Mouse (Mus musculus): ENCODE data around the gene Celsr1. TPM values are rescaled to one million over a fixed set of nuclear protein-coding genes. Genes with fewer than 3 reads are reported as not detected.

Gene Celsr1
- polyA plus RNA-seq, 1 experiment from 2014 or later: 2.2 TPM

DNA sequence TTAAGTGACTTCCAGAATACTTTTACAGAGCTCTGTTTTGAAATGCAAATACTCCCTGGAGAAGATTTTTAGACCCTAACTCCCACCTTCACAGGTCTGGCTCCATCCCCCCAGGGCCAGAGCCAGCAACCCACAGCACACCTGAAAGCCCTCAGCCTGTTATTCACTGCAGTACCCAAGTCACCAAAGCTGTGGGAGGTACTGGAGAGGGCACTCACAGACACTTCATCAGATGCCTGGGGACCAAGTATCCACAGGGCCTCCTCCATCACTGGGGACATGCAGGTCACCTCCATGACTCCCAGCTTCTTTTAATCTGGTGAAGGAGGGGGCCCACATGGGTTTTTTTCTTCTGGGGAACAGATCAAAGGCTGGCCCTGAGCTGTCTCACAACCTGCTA is 40.2 kb downstream of the Celsr1 start:
- Histone ChIP-seq H3K4me3 (ENCODE audit: low read depth, low read length) (no peak overlapping the region), H3K9me3 (ENCODE audit: control insufficient read depth, low read length) (no peaks in the 10 kb centered on the region), H3K4me2 (ENCODE audit: low read length) (no peak overlapping the region), H3K36me3 (ENCODE audit: control insufficient read depth, insufficient read depth, low read length) (no peaks in the 10 kb centered on the region), H3K27me3 (replicated peaks; ENCODE audit: control insufficient read depth, insufficient read depth, low read length) (no peaks in the 10 kb centered on the region), H3K27ac (ENCODE audit: low read depth) (no peak overlapping the region), H3K9ac (ENCODE audit: low read length) (no peak overlapping the region), H3K4me1 (replicated peaks; ENCODE audit: control insufficient read depth, insufficient read depth, low read length) (peaks cover 2% of the 10 kb centered on the region; the same call in 1 of the 2 replicates)
- ATAC-seq (replicated peaks; ENCODE audit: low FRiP score, low TSS enrichment, low read depth) (no peak), DNase-seq (ENCODE audit: low spot score) (no peak)

DNA sequence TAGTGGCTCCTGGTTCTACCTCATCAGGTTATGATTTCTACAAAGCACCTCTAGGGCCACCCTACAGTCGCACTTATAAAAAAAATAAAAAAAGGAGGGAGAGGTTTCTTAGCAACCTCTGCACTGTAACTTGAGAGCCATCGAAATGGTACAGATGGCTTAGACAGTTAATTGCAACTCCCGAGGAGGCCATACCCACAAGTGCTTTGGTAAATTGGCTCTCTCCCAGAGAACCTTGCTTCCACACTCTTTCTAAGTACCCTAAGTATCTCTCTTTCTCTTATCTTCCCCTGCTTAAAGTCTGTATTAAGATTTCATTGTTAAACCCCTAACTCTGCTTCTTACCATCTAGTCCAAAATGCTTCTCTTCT is 41.5 kb downstream of the Celsr1 start:
- ATAC-seq (replicated peaks; ENCODE audit: low FRiP score, low TSS enrichment, low read depth): no peak
- Histone ChIP-seq H3K4me2 (ENCODE audit: low read length) (no peak overlapping the region), H3K4me1 (replicated peaks; ENCODE audit: control insufficient read depth, insufficient read depth, low read length) (peaks cover 2% of the 10 kb centered on the region; the same call in 1 of the 2 replicates), H3K9me3 (ENCODE audit: control insufficient read depth, low read length) (no peaks in the 10 kb centered on the region), H3K9ac (ENCODE audit: low read length) (no peak overlapping the region), H3K4me3 (ENCODE audit: low read depth, low read length) (no peak overlapping the region), H3K27me3 (replicated peaks; ENCODE audit: control insufficient read depth, insufficient read depth, low read length) (no peaks in the 10 kb centered on the region), H3K36me3 (ENCODE audit: control insufficient read depth, insufficient read depth, low read length) (no peaks in the 10 kb centered on the region), H3K27ac (ENCODE audit: low read depth) (no peak overlapping the region)
- 29% methylated on average over 3 of the region's 3 CpGs for WGBS
- DNase-seq (ENCODE audit: low spot score): no peak

DNA sequence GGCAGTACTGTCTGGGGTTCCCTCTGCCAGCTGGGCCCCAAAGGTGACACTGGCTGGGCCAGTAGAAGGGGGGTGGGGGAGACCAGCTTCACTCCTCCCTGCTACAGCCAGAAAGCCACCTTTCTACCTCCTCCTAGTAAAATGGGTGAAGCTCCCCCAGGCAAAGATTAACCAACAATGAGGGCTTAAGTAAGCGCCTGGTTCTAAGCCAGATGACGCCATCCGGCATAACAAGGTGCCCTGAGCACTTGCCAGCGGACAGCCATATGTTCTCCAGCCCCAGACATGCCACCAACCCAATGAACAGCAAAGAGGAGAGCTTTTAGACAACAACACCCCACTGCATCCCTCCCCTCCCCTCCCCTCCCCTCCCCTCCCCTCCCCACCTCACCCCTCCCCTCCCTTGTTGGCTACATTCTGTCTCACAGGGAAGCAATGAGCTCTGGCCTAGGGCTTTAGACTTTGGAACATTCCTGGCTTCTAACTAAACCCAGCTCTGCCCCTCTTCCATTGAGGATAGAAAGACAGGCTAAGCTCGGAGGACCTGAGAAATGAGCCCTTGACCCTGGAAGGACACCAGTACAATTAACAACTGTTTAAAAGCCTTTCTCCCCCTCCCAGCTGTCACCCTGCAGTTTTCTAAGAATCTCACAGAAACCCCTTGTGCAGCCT is 42.0 kb downstream of the Celsr1 start:
- H3K9me3 ChIP-seq (ENCODE audit: control insufficient read depth, low read length): no peaks in the 10 kb centered on the region
- no peaks in the 10 kb centered on the region for H3K27me3 ChIP-seq (replicated peaks; ENCODE audit: control insufficient read depth, insufficient read depth, low read length)
- no peak overlapping the region for H3K9ac ChIP-seq (ENCODE audit: low read length)
- H3K36me3 ChIP-seq (ENCODE audit: control insufficient read depth, insufficient read depth, low read length): no peaks in the 10 kb centered on the region
- DNase-seq (ENCODE audit: low spot score): no peak
- 64% methylated on average over 5 of the region's 5 CpGs for WGBS
- H3K4me3 ChIP-seq (ENCODE audit: low read depth, low read length): no peak overlapping the region
- ATAC-seq (replicated peaks; ENCODE audit: low FRiP score, low TSS enrichment, low read depth): no peak
- peaks cover 2% of the 10 kb centered on the region; the same call in 1 of the 2 replicates for H3K4me1 ChIP-seq (replicated peaks; ENCODE audit: control insufficient read depth, insufficient read depth, low read length)
- no peak overlapping the region for H3K27ac ChIP-seq (ENCODE audit: low read depth)
- H3K4me2 ChIP-seq (ENCODE audit: low read length): no peak overlapping the region

DNA sequence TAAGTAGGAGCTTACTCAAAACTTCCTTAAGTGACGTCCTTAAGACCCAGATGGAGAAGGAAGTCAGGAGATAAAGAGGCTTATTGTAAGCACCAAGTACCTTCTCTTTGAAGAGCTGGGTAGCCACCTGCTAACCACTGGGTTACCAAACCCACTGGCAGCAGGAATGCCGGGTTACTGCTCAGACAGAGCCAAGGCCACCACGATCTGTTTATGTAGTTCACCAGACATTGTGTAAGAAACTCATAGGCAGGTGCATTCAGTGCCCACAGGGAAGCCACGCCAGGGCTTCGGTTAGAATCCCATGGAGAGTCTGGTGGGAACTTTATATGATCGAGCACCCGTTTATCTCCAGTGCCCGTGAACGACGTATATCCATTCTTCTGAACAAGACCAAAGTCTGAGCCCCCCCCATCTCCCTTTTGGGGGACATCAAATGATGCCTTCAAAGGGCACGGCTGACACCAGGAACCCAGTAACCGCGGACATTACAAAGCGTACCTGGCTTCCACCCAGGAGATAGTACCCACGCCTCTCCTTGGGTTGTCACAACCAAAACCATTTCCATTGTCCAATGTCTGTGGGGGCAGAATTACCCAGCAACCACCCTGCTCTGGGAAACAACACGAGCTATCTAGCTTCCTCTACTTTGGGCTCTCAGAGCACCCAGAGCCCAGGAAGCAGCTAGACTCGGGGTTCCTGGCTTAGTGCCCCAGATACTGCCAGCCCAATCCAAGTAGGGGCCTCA is 42.7 kb downstream of the Celsr1 start:
- no peaks in the 10 kb centered on the region for H3K9me3 ChIP-seq (ENCODE audit: control insufficient read depth, low read length)
- no peaks in the 10 kb centered on the region for H3K36me3 ChIP-seq (ENCODE audit: control insufficient read depth, insufficient read depth, low read length)
- H3K9ac ChIP-seq (ENCODE audit: low read length): no peak overlapping the region
- H3K4me3 ChIP-seq (ENCODE audit: low read depth, low read length): no peak overlapping the region
- no peak overlapping the region for H3K4me2 ChIP-seq (ENCODE audit: low read length)
- no peak for ATAC-seq (replicated peaks; ENCODE audit: low FRiP score, low TSS enrichment, low read depth)
- H3K27ac ChIP-seq (ENCODE audit: low read depth): no peak overlapping the region
- H3K27me3 ChIP-seq (replicated peaks; ENCODE audit: control insufficient read depth, insufficient read depth, low read length): no peaks in the 10 kb centered on the region
- H3K4me1 ChIP-seq (replicated peaks; ENCODE audit: control insufficient read depth, insufficient read depth, low read length): peaks cover 2% of the 10 kb centered on the region; the same call in 1 of the 2 replicates
- WGBS: 92% methylated on average over 17 of the region's 17 CpGs
- DNase-seq (ENCODE audit: low spot score): no peak

DNA sequence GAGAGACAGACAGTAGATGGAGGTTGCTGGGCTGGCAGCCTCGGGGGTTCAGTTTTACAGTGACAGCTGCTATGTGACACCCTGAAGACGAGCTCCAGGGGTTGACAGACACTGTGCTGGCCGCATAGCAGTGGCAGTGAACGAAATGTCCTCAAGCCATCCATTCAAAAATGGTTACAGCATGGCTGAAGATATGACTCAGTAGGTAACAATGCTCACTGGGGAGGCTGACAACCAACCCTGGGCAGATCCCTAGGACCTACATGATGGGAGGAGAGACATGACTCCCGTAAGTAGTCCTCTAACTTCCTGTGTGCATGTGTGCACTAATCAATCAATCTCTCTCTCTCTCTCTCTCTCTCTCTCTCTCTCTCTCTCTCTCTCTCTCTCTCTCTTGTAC is 45.7 kb downstream of the Celsr1 start:
- Histone ChIP-seq H3K4me2 (ENCODE audit: low read length) (no peak overlapping the region), H3K36me3 (ENCODE audit: control insufficient read depth, insufficient read depth, low read length) (no peaks in the 10 kb centered on the region), H3K9me3 (ENCODE audit: control insufficient read depth, low read length) (no peaks in the 10 kb centered on the region), H3K9ac (ENCODE audit: low read length) (no peak overlapping the region), H3K4me3 (ENCODE audit: low read depth, low read length) (no peak overlapping the region), H3K27ac (ENCODE audit: low read depth) (no peak overlapping the region), H3K27me3 (replicated peaks; ENCODE audit: control insufficient read depth, insufficient read depth, low read length) (no peaks in the 10 kb centered on the region), H3K4me1 (replicated peaks; ENCODE audit: control insufficient read depth, insufficient read depth, low read length) (no peaks in the 10 kb centered on the region)
- 69% methylated on average over 5 of the region's 5 CpGs for WGBS
- DNase-seq (ENCODE audit: low spot score): no peak
- ATAC-seq (replicated peaks; ENCODE audit: low FRiP score, low TSS enrichment, low read depth): no peak

DNA sequence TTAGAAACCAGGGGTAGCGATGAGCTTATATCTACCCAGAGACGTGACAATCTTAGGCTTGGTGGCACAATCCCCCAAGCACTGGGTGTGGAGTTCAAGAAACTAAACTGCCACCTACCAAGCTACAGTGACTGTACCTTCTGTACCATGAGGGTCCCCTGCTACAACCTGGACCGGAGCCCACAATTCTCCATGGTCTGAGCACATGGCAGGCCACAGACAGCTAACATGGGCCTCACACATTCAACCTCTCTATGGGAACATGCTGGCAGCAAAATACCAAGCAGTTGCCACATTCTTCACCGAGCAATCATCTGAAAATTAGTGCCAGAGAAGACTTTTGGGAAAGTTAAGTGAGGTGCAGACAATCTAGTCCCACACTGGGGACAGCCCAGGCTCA is 47.4 kb downstream of the Celsr1 start:
- WGBS: 94% methylated on average over 4 of the region's 4 CpGs

DNA sequence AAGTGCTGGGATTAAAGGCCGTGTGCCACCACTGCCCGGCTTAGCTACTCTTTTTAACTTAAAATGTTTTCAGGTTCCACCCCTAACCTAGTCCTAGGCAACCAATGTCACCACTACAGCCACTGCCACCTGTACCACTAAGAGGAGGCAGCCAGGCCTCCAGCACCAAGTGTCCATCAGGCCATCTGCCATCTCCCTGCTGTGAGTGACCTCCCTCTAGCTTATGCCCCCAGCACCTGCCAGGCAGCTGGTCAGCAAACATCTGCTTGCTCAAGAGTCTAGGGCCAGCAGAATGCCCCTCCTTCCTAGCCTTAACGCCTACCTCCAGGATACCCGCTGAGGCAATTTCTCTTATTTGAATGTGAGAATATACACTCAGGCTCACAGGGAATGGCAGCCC is 48.0 kb downstream of the Celsr1 start:
- DNase-seq (ENCODE audit: low spot score) (no peak), ATAC-seq (replicated peaks; ENCODE audit: low FRiP score, low TSS enrichment, low read depth) (no peak)
- no peaks in the 10 kb centered on the region for H3K36me3 ChIP-seq (ENCODE audit: control insufficient read depth, insufficient read depth, low read length)
- no peaks in the 10 kb centered on the region for H3K27me3 ChIP-seq (replicated peaks; ENCODE audit: control insufficient read depth, insufficient read depth, low read length)
- no peaks in the 10 kb centered on the region for H3K4me1 ChIP-seq (replicated peaks; ENCODE audit: control insufficient read depth, insufficient read depth, low read length)
- no peak overlapping the region for H3K27ac ChIP-seq (ENCODE audit: low read depth)
- no peak overlapping the region for H3K4me3 ChIP-seq (ENCODE audit: low read depth, low read length)
- no peak overlapping the region for H3K4me2 ChIP-seq (ENCODE audit: low read length)
- 82% methylated on average over 4 of the region's 4 CpGs for WGBS
- no peaks in the 10 kb centered on the region for H3K9me3 ChIP-seq (ENCODE audit: control insufficient read depth, low read length)
- H3K9ac ChIP-seq (ENCODE audit: low read length): no peak overlapping the region

More for the DNA sequence above, 47.4 kb downstream of the Celsr1 start:
- H3K9me3 ChIP-seq (ENCODE audit: control insufficient read depth, low read length): no peaks in the 10 kb centered on the region
- H3K36me3 ChIP-seq (ENCODE audit: control insufficient read depth, insufficient read depth, low read length): no peaks in the 10 kb centered on the region
- H3K9ac ChIP-seq (ENCODE audit: low read length): no peak overlapping the region
- no peak overlapping the region for H3K27ac ChIP-seq (ENCODE audit: low read depth)
- H3K4me3 ChIP-seq (ENCODE audit: low read depth, low read length): no peak overlapping the region
- no peak for DNase-seq (ENCODE audit: low spot score)
- H3K4me1 ChIP-seq (replicated peaks; ENCODE audit: control insufficient read depth, insufficient read depth, low read length): no peaks in the 10 kb centered on the region
- ATAC-seq (replicated peaks; ENCODE audit: low FRiP score, low TSS enrichment, low read depth): no peak
- H3K27me3 ChIP-seq (replicated peaks; ENCODE audit: control insufficient read depth, insufficient read depth, low read length): no peaks in the 10 kb centered on the region
- no peak overlapping the region for H3K4me2 ChIP-seq (ENCODE audit: low read length)

DNA sequence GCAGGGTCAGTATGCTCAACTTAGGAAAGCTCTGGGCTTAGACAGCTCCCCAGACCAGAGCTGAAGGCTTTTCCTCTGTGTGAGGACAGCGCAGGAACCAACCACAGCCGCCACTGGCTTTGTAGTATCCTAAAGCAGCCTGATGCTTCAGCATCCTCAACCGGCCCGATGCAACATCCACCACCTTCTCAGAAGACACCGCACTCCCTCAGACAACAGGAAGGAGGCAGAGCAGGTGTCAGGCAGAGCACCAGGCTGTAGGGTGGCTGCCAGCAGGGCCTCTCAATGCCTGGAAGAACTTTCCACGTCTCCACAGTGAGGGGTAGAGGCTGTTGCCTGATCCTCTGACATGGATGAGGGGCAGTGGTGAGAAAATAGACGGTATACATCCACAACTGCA is 50.4 kb downstream of the Celsr1 start:
- no peaks in the 10 kb centered on the region for H3K4me1 ChIP-seq (replicated peaks; ENCODE audit: control insufficient read depth, insufficient read depth, low read length)
- DNase-seq (ENCODE audit: low spot score): no peak

DNA sequence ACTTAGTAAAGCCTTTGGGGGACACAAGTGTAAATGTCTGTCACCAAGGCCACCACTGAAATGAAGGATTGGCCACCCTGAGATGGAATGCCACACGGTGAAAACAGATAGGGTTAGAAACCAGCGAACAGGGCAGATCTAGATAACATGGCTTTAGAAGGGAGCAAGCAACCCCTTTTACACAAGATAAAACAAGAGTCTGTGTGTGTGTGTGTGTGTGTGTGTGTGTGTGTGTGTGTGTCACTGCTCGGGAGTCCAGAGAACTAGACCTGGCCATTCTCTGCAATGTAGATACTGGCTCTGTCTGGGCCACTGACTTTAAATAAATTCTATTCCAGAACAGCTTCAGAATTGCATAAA is 51.2 kb downstream of the Celsr1 start:
- 62% methylated on average over 3 of the region's 3 CpGs for WGBS
- ATAC-seq (replicated peaks; ENCODE audit: low FRiP score, low TSS enrichment, low read depth) (no peak), DNase-seq (ENCODE audit: low spot score) (no peak)
- no peaks in the 10 kb centered on the region for H3K27me3 ChIP-seq (replicated peaks; ENCODE audit: control insufficient read depth, insufficient read depth, low read length)
- H3K4me1 ChIP-seq (replicated peaks; ENCODE audit: control insufficient read depth, insufficient read depth, low read length): no peaks in the 10 kb centered on the region
- H3K4me3 ChIP-seq (ENCODE audit: low read depth, low read length): no peak overlapping the region
- H3K9me3 ChIP-seq (ENCODE audit: control insufficient read depth, low read length): no peaks in the 10 kb centered on the region
- no peak overlapping the region for H3K9ac ChIP-seq (ENCODE audit: low read length)
- H3K4me2 ChIP-seq (ENCODE audit: low read length): no peak overlapping the region
- H3K36me3 ChIP-seq (ENCODE audit: control insufficient read depth, insufficient read depth, low read length): no peaks in the 10 kb centered on the region
- H3K27ac ChIP-seq (ENCODE audit: low read depth): no peak overlapping the region

More for the DNA sequence above, 50.4 kb downstream of the Celsr1 start:
- Histone ChIP-seq H3K27me3 (replicated peaks; ENCODE audit: control insufficient read depth, insufficient read depth, low read length) (no peaks in the 10 kb centered on the region), H3K4me2 (ENCODE audit: low read length) (no peak overlapping the region), H3K27ac (ENCODE audit: low read depth) (no peak overlapping the region), H3K4me3 (ENCODE audit: low read depth, low read length) (no peak overlapping the region), H3K36me3 (ENCODE audit: control insufficient read depth, insufficient read depth, low read length) (no peaks in the 10 kb centered on the region), H3K9me3 (ENCODE audit: control insufficient read depth, low read length) (no peaks in the 10 kb centered on the region), H3K9ac (ENCODE audit: low read length) (no peak overlapping the region)
- ATAC-seq (replicated peaks; ENCODE audit: low FRiP score, low TSS enrichment, low read depth): no peak
- WGBS: 81% methylated on average over 7 of the region's 7 CpGs
